Mouse (Mus musculus) CD8-positive naive resting alpha-beta T cell, adult 57 days (primary cell): ENCODE measurements around the gene Olfr948. TPM values are rescaled to one million over a fixed set of nuclear protein-coding genes. Genes with fewer than 3 reads are reported as not detected.

Experiments used
- total RNA-seq: library from RNA; stranded (reverse); gene quantifications from one replicate; pipeline ENCODE4 v1.2.4, GENCODE M21; 2023

Gene Olfr948
- total RNA-seq: not detected

GRCm38 (mm10) chr9:39325945-39326344, at the start of gene Olfr948:
Olfr948 (minus strand) TSS chr9:39326045.

GRCm38 (mm10) chr9:39276718-39277117, 49.1 kb downstream of the Olfr948 start, which contains the start of gene Olfr945:
Olfr945 (minus strand) TSS chr9:39276818.

Other genes starting within 250 kb of the Olfr948 start
- gene Olfr938, start 247.2 kb downstream of the Olfr948 start, total RNA-seq: not detected
- gene Olfr27, start 197.9 kb downstream of the Olfr948 start, total RNA-seq: not detected
- not detected for gene Olfr943, start 159.7 kb downstream of the Olfr948 start, total RNA-seq
- gene Olfr944, start 124.1 kb downstream of the Olfr948 start, total RNA-seq: not detected
- gene Olfr1537, start 76.1 kb downstream of the Olfr948 start, total RNA-seq: not detected
- gene Olfr945, start 49.2 kb downstream of the Olfr948 start, total RNA-seq: not detected
- not detected for gene Olfr951, start 61.4 kb upstream of the Olfr948 start, total RNA-seq
- gene Olfr952, start 101.1 kb upstream of the Olfr948 start, total RNA-seq: not detected
- not detected for gene Olfr954, start 130.7 kb upstream of the Olfr948 start, total RNA-seq
- gene Olfr955, start 145.9 kb upstream of the Olfr948 start, total RNA-seq: not detected
- gene Olfr44, start 167.9 kb upstream of the Olfr948 start, total RNA-seq: not detected
- not detected for gene Olfr957, start 189.8 kb upstream of the Olfr948 start, total RNA-seq
- gene Olfr958, start 228.0 kb upstream of the Olfr948 start, total RNA-seq: not detected
- gene Olfr959, start 249.5 kb upstream of the Olfr948 start, total RNA-seq: not detected